ENCODE assay signal across 8 mouse cellular contexts in genomic region chr11:70230239-70230727, GRCm38 (mm10). TPM values are rescaled to one million over a fixed set of nuclear protein-coding genes. Genes with fewer than 3 reads are reported as not detected.
A peak's percentile ranks its signal among the peaks of the same experiment; 100 is the strongest.
DNase-seq lines count a peak whose midpoint lies in the region; ATAC-seq and TF ChIP-seq lines count a peak whose summit lies in the region.

No protein-coding gene starts in this region.

- peak overlapping the region; percentile 45 for H3K4me2 ChIP-seq in embryonic facial prominence, embryonic 12.5 days (replicated peaks)
- peak overlapping the region; percentile 89 for H3K4me2 ChIP-seq in liver, embryonic 15.5 days
- H3K4me2 ChIP-seq in neural tube, embryonic 11.5 days (ENCODE audit: low read depth), result peak overlapping the region; percentile 26; the same call in 1 of the 2 replicates
- peak overlapping the region; percentile 48 for H3K4me2 ChIP-seq in stomach, postnatal 0 days (replicated peaks; ENCODE audit: low read depth)

- TF ChIP-seq CTCF in stomach, postnatal 0 days (IDR thresholded peaks at IDR 0.05; ENCODE audit: low read depth), result peak; percentile 98

- H3K27ac ChIP-seq in embryonic facial prominence, embryonic 12.5 days, result no peak overlapping the region
- no peak overlapping the region; the same call in 1 of the 2 replicates for H3K27ac ChIP-seq in liver, embryonic 15.5 days (replicated peaks)
- H3K27ac ChIP-seq in neural tube, embryonic 11.5 days (ENCODE audit: low read depth, low read length), result no peak overlapping the region
- peak overlapping the region; percentile 70 for H3K27ac ChIP-seq in stomach, postnatal 0 days (replicated peaks)

- WGBS in embryonic facial prominence, embryonic 12.5 days, result 2% methylated on average over 32 of the region's 32 CpGs
- WGBS in liver, embryonic 15.5 days (ENCODE audit: insufficient replicate concordance), result 1% methylated on average over 32 of the region's 32 CpGs
- WGBS in neural tube, embryonic 11.5 days, result 1% methylated on average over 30 of the region's 32 CpGs
- under 1% methylated on average over 32 of the region's 32 CpGs for WGBS in stomach, postnatal 0 days

- TF ChIP-seq EP300 in stomach, postnatal 0 days (optimal IDR thresholded peaks at IDR 0.05), result no peak

- ATAC-seq in embryonic facial prominence, embryonic 12.5 days (ENCODE audit: insufficient number of reproducible peaks, insufficient read depth, low FRiP score, low TSS enrichment), result no peak
- peak; percentile 38 for ATAC-seq in liver, embryonic 15.5 days (ENCODE audit: insufficient read depth)
- peak; percentile 56 for ATAC-seq in neural tube, embryonic 11.5 days (ENCODE audit: insufficient read depth, low FRiP score, low TSS enrichment)
- peak; percentile 68 for ATAC-seq in stomach, postnatal 0 days (ENCODE audit: low FRiP score, low TSS enrichment)

- H3K27me3 ChIP-seq in embryonic facial prominence, embryonic 12.5 days, result peaks cover 51% of the 10 kb centered on the region
- H3K27me3 ChIP-seq in liver, embryonic 15.5 days, result peaks cover 62% of the 10 kb centered on the region
- peaks cover 50% of the 10 kb centered on the region for H3K27me3 ChIP-seq in neural tube, embryonic 11.5 days (ENCODE audit: control insufficient read depth, insufficient read depth, low read length)
- no peaks in the 10 kb centered on the region; the same call in 1 of the 2 replicates for H3K27me3 ChIP-seq in stomach, postnatal 0 days (ENCODE audit: control insufficient read depth, insufficient read depth, low read length)

- H3K4me1 ChIP-seq in embryonic facial prominence, embryonic 12.5 days, result peaks cover 14% of the 10 kb centered on the region; the same call in 1 of the 2 replicates
- H3K4me1 ChIP-seq in liver, embryonic 15.5 days (replicated peaks), result peaks cover 78% of the 10 kb centered on the region
- H3K4me1 ChIP-seq in neural tube, embryonic 11.5 days (ENCODE audit: control insufficient read depth, insufficient read depth, low read length), result peaks cover 5% of the 10 kb centered on the region; the same call in 1 of the 2 replicates
- H3K4me1 ChIP-seq in stomach, postnatal 0 days (replicated peaks; ENCODE audit: control insufficient read depth, insufficient read depth), result no peaks in the 10 kb centered on the region; the same call in 1 of the 2 replicates

- DNase-seq in CD4-positive helper T cell, adult 2 months (ENCODE audit: low read depth, low spot score), result peak; percentile 82
- peak; percentile 91 for DNase-seq in adrenal gland, postnatal 14 days
- peak; percentile 87 to 92 for DNase-seq in heart, adult 9 months (ENCODE audit: low spot score in 2 of 2)
- DNase-seq in kidney, adult 8-10 months, result peak; percentile 77 to 82
- peak; percentile 90 for DNase-seq in neural tube, embryonic 11.5 days (ENCODE audit: low spot score)
- DNase-seq in stomach, postnatal 0 days (ENCODE audit: low spot score), result peak; percentile 88

- H3K9me3 ChIP-seq in embryonic facial prominence, embryonic 12.5 days, result no peaks in the 10 kb centered on the region
- H3K9me3 ChIP-seq in liver, embryonic 15.5 days (replicated peaks), result no peaks in the 10 kb centered on the region
- H3K9me3 ChIP-seq in neural tube, embryonic 11.5 days (ENCODE audit: control insufficient read depth, low read length), result no peaks in the 10 kb centered on the region
- no peaks in the 10 kb centered on the region for H3K9me3 ChIP-seq in stomach, postnatal 0 days (ENCODE audit: control insufficient read depth, low read length)

- H3K9ac ChIP-seq in embryonic facial prominence, embryonic 12.5 days, result no peak overlapping the region
- 0 out of 2 replicates have a peak overlapping the region, but pooled peaks have one; percentile 53 for H3K9ac ChIP-seq in liver, embryonic 15.5 days
- H3K9ac ChIP-seq in neural tube, embryonic 11.5 days (ENCODE audit: low read length), result no peak overlapping the region; the same call in 1 of the 2 replicates
- H3K9ac ChIP-seq in stomach, postnatal 0 days (ENCODE audit: low read length), result peak overlapping the region; percentile 27; the same call in 1 of the 2 replicates

- peak overlapping the region; percentile 17; the same call in 1 of the 2 replicates for H3K4me3 ChIP-seq in embryonic facial prominence, embryonic 12.5 days
- peak overlapping the region; percentile 55 for H3K4me3 ChIP-seq in liver, embryonic 15.5 days (replicated peaks)
- peak overlapping the region; percentile 21 for H3K4me3 ChIP-seq in neural tube, embryonic 11.5 days (ENCODE audit: low read depth, low read length)
- H3K4me3 ChIP-seq in stomach, postnatal 0 days (ENCODE audit: low read depth, low read length), result peak overlapping the region; percentile 39

- H3K36me3 ChIP-seq in embryonic facial prominence, embryonic 12.5 days, result peaks cover 11% of the 10 kb centered on the region
- peaks cover 9% of the 10 kb centered on the region for H3K36me3 ChIP-seq in liver, embryonic 15.5 days (replicated peaks)
- 0 out of 2 replicates have a peak, but pooled peaks cover 2% of the 10 kb centered on the region for H3K36me3 ChIP-seq in neural tube, embryonic 11.5 days (ENCODE audit: control insufficient read depth, insufficient read depth, low read length)
- H3K36me3 ChIP-seq in stomach, postnatal 0 days (ENCODE audit: control insufficient read depth, insufficient read depth, low read length), result no peaks in the 10 kb centered on the region

RNA-seq across cellular contexts. Expression of gene Bcl6b, which starts 0.7 kb away (rescaled TPM):
- total RNA-seq in adrenal gland, postnatal 14 days (2021), result 27.0 and 28.1 TPM in 2 replicates
- 10.7 and 10.8 TPM in 2 replicates for polyA plus RNA-seq in embryonic facial prominence, embryonic 12.5 days (2016; fragmentation: Nextera tagmentation; extraction: Ambion mirVana)
- 2.1 and 2.2 TPM in 2 replicates for polyA plus RNA-seq in liver, embryonic 15.5 days (2015; fragmentation: Nextera tagmentation; extraction: Ambion mirVana)
- 6.2 and 7.4 TPM in 2 replicates for polyA plus RNA-seq in neural tube, embryonic 11.5 days (2014; fragmentation: Nextera tagmentation; extraction: Ambion mirVana)
- polyA plus RNA-seq in stomach, postnatal 0 days (2015; fragmentation: Nextera tagmentation; extraction: Ambion mirVana), result 3.2 and 3.6 TPM in 2 replicates

RNA-seq across cellular contexts. Expression of gene 0610010K14Rik, which starts 7.4 kb away (rescaled TPM):
- total RNA-seq in adrenal gland, postnatal 14 days (2021), result 55.7 and 62.4 TPM in 2 replicates
- polyA plus RNA-seq in embryonic facial prominence, embryonic 12.5 days (2016; fragmentation: Nextera tagmentation; extraction: Ambion mirVana), result 193 and 202 TPM in 2 replicates
- 57.1 and 62.2 TPM in 2 replicates for polyA plus RNA-seq in liver, embryonic 15.5 days (2015; fragmentation: Nextera tagmentation; extraction: Ambion mirVana)
- polyA plus RNA-seq in neural tube, embryonic 11.5 days (2014; fragmentation: Nextera tagmentation; extraction: Ambion mirVana), result 183 and 204 TPM in 2 replicates
- polyA plus RNA-seq in stomach, postnatal 0 days (2015; fragmentation: Nextera tagmentation; extraction: Ambion mirVana), result 81.0 and 83.6 TPM in 2 replicates

RNA-seq across cellular contexts. Expression of gene Gm21988, which starts 9.3 kb away (rescaled TPM):
- total RNA-seq in adrenal gland, postnatal 14 days (2021), result 3.6 and 5.4 TPM in 2 replicates
- 9.9 and 13.2 TPM in 2 replicates for polyA plus RNA-seq in embryonic facial prominence, embryonic 12.5 days (2016; fragmentation: Nextera tagmentation; extraction: Ambion mirVana)
- polyA plus RNA-seq in liver, embryonic 15.5 days (2015; fragmentation: Nextera tagmentation; extraction: Ambion mirVana), result 5.2 and 5.3 TPM in 2 replicates
- polyA plus RNA-seq in neural tube, embryonic 11.5 days (2014; fragmentation: Nextera tagmentation; extraction: Ambion mirVana), result 10.8 and 11.5 TPM in 2 replicates
- 7.5 and 10.1 TPM in 2 replicates for polyA plus RNA-seq in stomach, postnatal 0 days (2015; fragmentation: Nextera tagmentation; extraction: Ambion mirVana)

RNA-seq across cellular contexts. Expression of gene Rnasek, which starts 9.4 kb away (rescaled TPM):
- total RNA-seq in adrenal gland, postnatal 14 days (2021), result 215 and 239 TPM in 2 replicates
- 136 and 148 TPM in 2 replicates for polyA plus RNA-seq in embryonic facial prominence, embryonic 12.5 days (2016; fragmentation: Nextera tagmentation; extraction: Ambion mirVana)
- polyA plus RNA-seq in liver, embryonic 15.5 days (2015; fragmentation: Nextera tagmentation; extraction: Ambion mirVana), result 146 and 150 TPM in 2 replicates
- polyA plus RNA-seq in neural tube, embryonic 11.5 days (2014; fragmentation: Nextera tagmentation; extraction: Ambion mirVana), result 151 and 160 TPM in 2 replicates
- polyA plus RNA-seq in stomach, postnatal 0 days (2015; fragmentation: Nextera tagmentation; extraction: Ambion mirVana), result 317 and 326 TPM in 2 replicates

RNA-seq across cellular contexts. Expression of gene Slc16a13, which starts 9.4 kb away (rescaled TPM):
- total RNA-seq in adrenal gland, postnatal 14 days (2021), result 5.3 and 5.6 TPM in 2 replicates
- 12.8 and 13.3 TPM in 2 replicates for polyA plus RNA-seq in embryonic facial prominence, embryonic 12.5 days (2016; fragmentation: Nextera tagmentation; extraction: Ambion mirVana)
- 3.5 and 4.4 TPM in 2 replicates for polyA plus RNA-seq in liver, embryonic 15.5 days (2015; fragmentation: Nextera tagmentation; extraction: Ambion mirVana)
- 14.3 and 16.9 TPM in 2 replicates for polyA plus RNA-seq in neural tube, embryonic 11.5 days (2014; fragmentation: Nextera tagmentation; extraction: Ambion mirVana)
- 5.7 and 6.1 TPM in 2 replicates for polyA plus RNA-seq in stomach, postnatal 0 days (2015; fragmentation: Nextera tagmentation; extraction: Ambion mirVana)

Comparison
In these comparisons a context has a peak if more than half of its experiments do, and no peak if none do; other contexts are left out.
1. H3K4me2 ChIP-seq: peak in every context shown above with its lines; median percentile 89 in liver, embryonic 15.5 days; 48 in stomach, postnatal 0 days; 45 in embryonic facial prominence, embryonic 12.5 days; 26 in neural tube, embryonic 11.5 days.
2. H3K9ac ChIP-seq: peak in liver, embryonic 15.5 days (single experiment) and stomach, postnatal 0 days (single experiment); none in embryonic facial prominence, embryonic 12.5 days (single experiment) and neural tube, embryonic 11.5 days (single experiment).
3. Peak in every context shown above with its lines, with median percentiles within 50 percentile points of each other: DNase-seq and H3K4me3 ChIP-seq.